Mouse (Mus musculus) forebrain, postnatal 0 days (tissue): ENCODE results near the gene Soat2. TPM values are rescaled to one million over a fixed set of nuclear protein-coding genes. Genes with fewer than 3 reads are reported as not detected.

Experiments
- ATAC-seq: fragments of 200-750 bp; cut with Nextera tagmentation; 2 replicates; pipeline ENCODE4 v1.8.0; 2017; ENCODE audit warnings: mild to moderate bottlenecking, moderate library complexity
- DNase-seq: peaks from one replicate; pipeline ENCODE4 v3.0.0-alpha.2; 2015
- H3K27ac ChIP-seq: fragments of 300-500 bp; sonication (generic); 2 replicates; pipeline ENCODE4 v1.5.1; 2014; ENCODE audit warnings: low read depth, mild to moderate bottlenecking, antibody characterized with exemption, low read length, moderate library complexity, mixed read lengths
- H3K27me3 ChIP-seq: fragments of 300-500 bp; sonication (generic); 2 replicates; pipeline ENCODE4 v1.6.1; 2014; ENCODE audit warnings: mild to moderate bottlenecking, low read length, mixed read lengths; ENCODE audit not compliant: insufficient read depth
- H3K36me3 ChIP-seq: fragments of 300-500 bp; sonication (generic); 2 replicates; pipeline ENCODE4 v1.6.1; 2014; ENCODE audit warnings: mild to moderate bottlenecking, moderate library complexity; ENCODE audit not compliant: insufficient read depth
- H3K4me1 ChIP-seq: fragments of 300-500 bp; sonication (generic); 2 replicates; pipeline ENCODE4 v1.6.1; 2014; ENCODE audit warnings: antibody characterized with exemption; ENCODE audit not compliant: insufficient read depth
- H3K4me2 ChIP-seq: fragments of 300-500 bp; sonication (generic); 2 replicates; pipeline ENCODE4 v1.6.1; 2014; ENCODE audit warnings: low read depth, mild to moderate bottlenecking, moderate library complexity
- H3K4me3 ChIP-seq: fragments of 300-500 bp; sonication (generic); 2 replicates; pipeline ENCODE4 v1.5.1; 2014; ENCODE audit warnings: low read depth, low read length, mixed read lengths
- H3K9ac ChIP-seq: fragments of 300-500 bp; sonication (generic); 2 replicates; pipeline ENCODE4 v1.6.1; 2014; ENCODE audit warnings: mild to moderate bottlenecking
- H3K9me3 ChIP-seq: fragments of 300-500 bp; sonication (generic); 2 replicates; pipeline ENCODE4 v1.6.1; 2016; ENCODE audit warnings: low read length
- CTCF ChIP-seq: sonication (generic); IDR thresholded peaks from 2 replicates; pipeline ENCODE4 v1.5.1; 2016; ENCODE audit warnings: antibody characterized with exemption, control low read depth, low read depth
- WGBS: fragments of 180-500 bp; shearing (Covaris S2); extraction: QIAGEN DNeasy Blood & Tissue Kit; methylation state at CpG from one replicate; pipeline ENCODE4 v1.1.7; 2014; 5-methylcytosine and 5-hydroxymethylcytosine counted together
- polyA plus RNA-seq: library from polyadenylated mRNA; unstranded; fragments of >200 nt; fragmentation: Nextera tagmentation; extraction: Ambion mirVana; gene quantifications from 2 replicates; pipeline ENCODE4 v1.2.1, GENCODE M21; 2015
- total RNA-seq: library from RNA; depleted of rRNA; stranded (reverse); fragments of >200 nt; gene quantifications from 2 replicates; pipeline ENCODE4 v1.2.3, GENCODE M21; 2014

Gene Soat2
- total and polyA plus RNA-seq, 2 experiments from 2014 or later: 0.10 to 0.12 TPM

GRCm38 (mm10) chr15:102160415-102161060 is 10.2 kb downstream of the Soat2 start:
- Histone ChIP-seq H3K9ac (no peak overlapping the region), H3K27me3 (no peaks in the 10 kb centered on the region), H3K4me2 (no peak overlapping the region), H3K27ac (no peak overlapping the region), H3K4me1 (no peaks in the 10 kb centered on the region), H3K9me3 (no peaks in the 10 kb centered on the region), H3K36me3 (no peaks in the 10 kb centered on the region), H3K4me3 (no peak overlapping the region)
- ATAC-seq (no peak), DNase-seq (no peak)
- no peak for TF ChIP-seq CTCF
- WGBS: 66% methylated on average over 24 of the region's 27 CpGs

- 54% methylated on average over 3 of the region's 3 CpGs for WGBS
- DNase-seq: no peak
- no peaks in the 10 kb centered on the region for H3K36me3 ChIP-seq
- no peaks in the 10 kb centered on the region for H3K27me3 ChIP-seq
- no peak overlapping the region for H3K4me3 ChIP-seq
- H3K4me1 ChIP-seq: no peaks in the 10 kb centered on the region
- H3K4me2 ChIP-seq: no peak overlapping the region
- no peak overlapping the region for H3K9ac ChIP-seq
- no peak overlapping the region for H3K27ac ChIP-seq
- no peaks in the 10 kb centered on the region for H3K9me3 ChIP-seq
- no peak for ATAC-seq
- no peak for TF ChIP-seq CTCF
These were observed 13.8 kb downstream of the Soat2 start for GRCm38 (mm10) chr15:102163900-102164693.

- 54% methylated on average over 6 of the region's 6 CpGs for WGBS
- DNase-seq (no peak), ATAC-seq (no peak)
- H3K4me2 ChIP-seq: no peak overlapping the region
- no peaks in the 10 kb centered on the region for H3K4me1 ChIP-seq
- no peaks in the 10 kb centered on the region for H3K36me3 ChIP-seq
- no peaks in the 10 kb centered on the region for H3K27me3 ChIP-seq
- TF ChIP-seq CTCF: no peak
- H3K9me3 ChIP-seq: no peaks in the 10 kb centered on the region
- no peak overlapping the region for H3K27ac ChIP-seq
- H3K4me3 ChIP-seq: no peak overlapping the region
- H3K9ac ChIP-seq: no peak overlapping the region
These were observed 15.3 kb downstream of the Soat2 start for GRCm38 (mm10) chr15:102165468-102166100.

GRCm38 (mm10) chr15:102167620-102168021 is 17.3 kb downstream of the Soat2 start:
- H3K9me3 ChIP-seq: no peaks in the 10 kb centered on the region
- ATAC-seq (no peak), DNase-seq (no peak)
- no peak overlapping the region for H3K4me3 ChIP-seq
- 68% methylated on average over 6 of the region's 6 CpGs for WGBS
- no peak overlapping the region for H3K4me2 ChIP-seq
- TF ChIP-seq CTCF: no peak
- no peaks in the 10 kb centered on the region for H3K27me3 ChIP-seq
- H3K36me3 ChIP-seq: no peaks in the 10 kb centered on the region
- H3K4me1 ChIP-seq: no peaks in the 10 kb centered on the region
- no peak overlapping the region for H3K9ac ChIP-seq
- H3K27ac ChIP-seq: no peak overlapping the region

GRCm38 (mm10) chr15:102169064-102169463 is 18.7 kb downstream of the Soat2 start:
- Histone ChIP-seq H3K9ac (no peak overlapping the region), H3K9me3 (no peaks in the 10 kb centered on the region), H3K36me3 (no peaks in the 10 kb centered on the region), H3K4me3 (no peak overlapping the region), H3K4me2 (no peak overlapping the region), H3K27me3 (no peaks in the 10 kb centered on the region), H3K27ac (no peak overlapping the region), H3K4me1 (no peaks in the 10 kb centered on the region)
- ATAC-seq (no peak), DNase-seq (no peak)
- no peak for TF ChIP-seq CTCF
- WGBS: 66% methylated on average over 2 of the region's 2 CpGs

GRCm38 (mm10) chr15:102173581-102173980 is 23.3 kb downstream of the Soat2 start:
- Histone ChIP-seq H3K9ac (no peak overlapping the region), H3K27me3 (no peaks in the 10 kb centered on the region), H3K9me3 (no peaks in the 10 kb centered on the region), H3K27ac (no peak overlapping the region), H3K4me3 (no peak overlapping the region), H3K4me1 (no peaks in the 10 kb centered on the region), H3K36me3 (0 out of 2 replicates have a peak, but pooled peaks cover 4% of the 10 kb centered on the region), H3K4me2 (no peak overlapping the region)
- 96% methylated on average over 3 of the region's 3 CpGs for WGBS
- ATAC-seq (no peak), DNase-seq (no peak)
- no peak for TF ChIP-seq CTCF
